Mouse (Mus musculus): ENCODE data around the gene Gdf9.

- TF ChIP-seq FLI1 (IDR thresholded peaks at IDR 0.05; ENCODE audit: low read length) (no peak), GATA1 (IDR thresholded peaks at IDR 0.05; ENCODE audit: borderline replicate concordance, low read length) (no peak)
Measured at GRCm38 (mm10) chr11:53463551-53464424, 33.0 kb downstream of the Gdf9 start.
